Mouse (Mus musculus): ENCODE measurements around the gene Rpia.
A peak's percentile ranks its signal among the peaks of the same experiment; 100 is the strongest.
"Not testable (repeated sequence)": the region's sequence is repeated elsewhere in the genome, so short reads cannot be mapped to it uniquely, and the experiment has no call there.

Rpia gene

DNA sequence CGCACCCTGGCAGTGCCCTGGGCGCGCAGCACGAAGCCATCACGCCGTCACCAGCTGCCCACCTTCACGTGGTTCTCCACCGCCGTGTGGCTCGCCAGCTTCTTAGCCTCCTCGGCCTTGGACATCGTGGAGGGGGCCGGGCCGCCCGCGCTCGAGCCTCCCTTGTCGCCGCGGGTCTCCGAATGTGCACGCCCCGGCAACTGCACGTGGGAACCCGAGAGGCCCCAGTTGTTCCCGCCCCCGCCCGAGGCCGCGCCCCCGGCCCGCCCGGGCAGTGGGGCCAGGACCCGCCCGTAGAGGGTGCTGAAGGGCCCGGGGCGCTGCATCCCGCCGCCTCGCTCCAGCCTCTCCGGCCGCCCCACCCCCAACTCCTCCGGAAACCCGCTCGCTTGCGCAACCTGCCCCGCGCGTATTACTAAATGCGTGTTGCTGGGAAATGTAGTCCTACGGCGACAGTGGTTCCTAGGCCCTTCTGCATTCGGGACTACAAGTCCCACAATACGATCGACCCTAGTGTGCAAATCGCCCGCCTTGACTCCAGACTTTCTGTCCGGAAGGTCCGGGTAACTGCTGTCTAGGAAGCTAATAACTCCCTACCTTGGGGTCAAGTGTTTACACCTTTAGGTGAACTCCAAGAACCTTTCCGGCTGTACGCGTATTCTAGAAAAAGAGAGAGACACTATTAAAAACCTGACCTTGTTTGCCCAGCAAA, at the start of gene Rpia:
TSS of gene Rpia (minus strand) at position 409 of the 712 bp plus-strand sequence.
- peak; percentile 100 for DNase-seq (ENCODE audit: low spot score)

DNA sequence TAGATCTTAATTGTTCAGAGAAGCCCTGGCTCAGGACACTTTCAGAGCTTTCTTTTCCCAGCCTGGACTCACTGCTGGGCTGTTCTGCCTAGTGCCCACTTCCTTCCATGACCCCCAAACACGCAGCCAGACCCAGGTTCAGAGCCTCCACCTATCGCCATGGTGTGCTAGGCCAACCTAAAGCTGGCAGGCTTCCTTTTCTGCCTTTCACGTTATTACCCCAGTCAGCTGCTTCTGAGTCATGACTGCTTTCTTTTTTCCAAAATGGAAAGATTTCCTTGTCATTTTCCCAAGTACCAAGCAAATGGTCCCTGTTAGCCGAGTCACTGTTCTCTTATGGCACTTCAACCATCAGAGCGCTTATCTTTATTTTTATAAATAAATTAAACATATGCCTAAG, 48.2 kb upstream of the Rpia start:
- DNase-seq (ENCODE audit: low spot score): no peak

DNA sequence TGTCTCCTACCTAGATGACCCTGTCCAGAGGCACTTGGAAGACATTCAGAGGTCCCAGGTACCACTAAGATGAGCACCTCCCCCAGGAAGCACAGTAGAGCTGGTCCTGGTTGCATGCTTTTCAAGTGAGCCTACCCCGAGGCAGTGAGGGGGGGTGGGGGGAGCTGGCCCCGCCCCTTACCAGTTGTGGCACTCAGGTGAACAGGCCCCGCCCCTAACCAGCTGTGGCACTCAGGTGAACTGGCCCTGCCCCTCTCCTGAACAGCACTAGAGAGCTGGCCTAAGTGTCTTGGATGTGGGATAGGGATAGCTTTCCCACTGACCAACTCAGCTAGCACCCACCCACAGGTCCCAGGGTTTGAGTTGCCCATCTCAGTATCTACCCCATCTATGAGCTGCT, 46.5 kb upstream of the Rpia start:
- no peak for DNase-seq (ENCODE audit: low spot score)

DNA sequence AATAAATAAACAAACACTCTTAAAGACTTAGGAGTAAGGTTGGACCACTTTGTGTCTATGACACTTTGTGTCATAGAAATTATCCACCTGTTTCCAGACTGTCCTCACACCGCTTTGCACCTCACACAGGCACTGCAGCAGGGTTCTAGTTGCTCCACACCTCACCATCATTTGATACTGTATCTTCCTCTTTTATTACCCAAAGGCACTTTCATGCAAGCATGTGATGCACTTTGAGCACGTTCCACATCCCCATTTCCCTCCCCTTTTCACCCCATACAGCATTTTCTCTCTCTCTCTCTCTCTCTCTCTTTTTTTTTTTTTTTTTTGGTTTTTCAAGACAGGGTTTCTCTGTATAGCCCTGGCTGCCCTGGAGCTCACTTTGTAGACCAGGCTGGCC, 45.3 kb upstream of the Rpia start:
- no peak for DNase-seq (ENCODE audit: low spot score)

- DNase-seq (ENCODE audit: low spot score): no peak
These were observed 39.3 kb upstream of the Rpia start for GRCm38 (mm10) chr6:70831179-70831839.

DNA sequence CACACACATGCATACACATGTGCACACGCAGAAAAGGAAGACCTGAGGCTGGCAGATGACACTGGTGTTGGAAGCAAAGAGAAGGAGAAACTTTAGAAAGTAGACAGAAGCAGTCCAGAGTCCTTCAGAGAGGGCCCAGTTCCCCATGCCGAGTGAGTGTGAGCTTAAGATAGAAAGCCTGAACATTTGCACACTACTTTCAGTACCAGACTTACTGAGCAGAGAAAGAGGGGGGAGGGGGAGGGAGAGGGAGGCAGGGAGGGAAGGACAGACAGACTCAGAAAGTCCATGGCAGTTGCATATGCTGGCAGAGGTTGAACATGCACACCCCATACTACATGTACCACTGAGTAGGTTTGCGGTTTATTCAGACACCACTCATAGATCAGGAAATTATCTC, 38.5 kb upstream of the Rpia start:
- no peak for DNase-seq (ENCODE audit: low spot score)

DNA sequence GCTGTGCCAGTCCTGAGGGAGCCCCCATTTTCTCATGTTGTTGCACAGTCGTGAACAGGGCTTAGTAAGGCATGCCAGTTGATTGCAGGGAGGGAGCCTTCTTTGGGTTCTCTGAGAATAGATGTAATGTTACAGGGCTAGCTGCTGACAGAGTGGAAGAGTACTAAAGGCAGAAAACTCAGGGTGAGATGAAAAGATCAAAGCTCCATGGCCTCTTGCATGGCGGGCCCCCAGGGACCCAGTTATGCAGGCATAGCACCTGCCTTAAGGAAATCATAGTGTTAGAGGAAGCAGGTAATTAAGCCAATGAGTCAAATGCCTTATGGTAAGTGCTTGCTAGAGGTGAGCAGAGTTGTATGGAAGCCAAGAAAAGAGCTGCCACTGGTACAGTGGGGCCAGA, 37.4 kb upstream of the Rpia start:
- no peak for DNase-seq (ENCODE audit: low spot score)

DNA sequence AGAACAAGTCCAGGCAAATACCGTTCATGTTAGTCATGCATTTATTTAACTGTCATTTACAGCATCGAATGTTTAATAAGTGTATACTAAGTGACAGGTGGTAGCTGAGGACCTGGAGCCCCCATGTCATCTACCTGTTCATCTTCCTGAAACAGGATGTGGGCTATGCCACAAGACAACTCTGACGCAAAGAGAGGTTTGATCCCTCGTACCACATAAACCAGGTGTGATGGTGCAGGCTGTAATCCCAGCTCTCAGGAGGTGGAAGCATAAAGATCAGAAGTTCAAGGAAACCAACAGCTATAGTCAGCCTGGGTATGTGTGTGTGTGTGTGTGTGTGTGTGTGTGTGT, 32.9 kb upstream of the Rpia start:
- DNase-seq (ENCODE audit: low spot score): no peak

- no peak for DNase-seq (ENCODE audit: low spot score)
These were observed 32.3 kb upstream of the Rpia start for GRCm38 (mm10) chr6:70824085-70824986.

GRCm38 (mm10) chr6:70823277-70823676, 31.2 kb upstream of the Rpia start:
- DNase-seq (ENCODE audit: low spot score): not testable (repeated sequence)

GRCm38 (mm10) chr6:70822386-70822910, 30.4 kb upstream of the Rpia start:
- no peak for DNase-seq (ENCODE audit: low spot score)

DNA sequence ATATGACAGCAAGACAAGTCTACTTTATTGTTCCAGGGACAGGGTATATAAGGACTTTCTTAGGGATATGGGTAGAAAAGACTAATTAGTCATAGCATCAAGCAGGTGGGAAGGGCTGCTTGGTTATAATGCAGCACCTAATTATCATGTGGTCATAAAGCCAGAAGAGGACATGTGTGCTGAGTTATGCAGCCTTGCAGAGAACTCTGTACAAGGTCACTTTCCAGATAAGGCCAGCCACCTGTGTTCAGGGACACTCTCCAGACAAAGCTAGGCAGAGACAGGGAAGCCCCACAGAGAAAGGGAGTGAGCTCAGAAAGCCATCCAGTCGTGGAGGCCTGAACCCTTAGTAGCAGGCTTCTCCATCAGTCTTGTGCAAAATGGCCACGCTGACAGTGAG, 29.5 kb upstream of the Rpia start:
- no peak for DNase-seq (ENCODE audit: low spot score)

- no peak for DNase-seq (ENCODE audit: low spot score)
These were observed 23.4 kb upstream of the Rpia start for GRCm38 (mm10) chr6:70815471-70815870.

DNA sequence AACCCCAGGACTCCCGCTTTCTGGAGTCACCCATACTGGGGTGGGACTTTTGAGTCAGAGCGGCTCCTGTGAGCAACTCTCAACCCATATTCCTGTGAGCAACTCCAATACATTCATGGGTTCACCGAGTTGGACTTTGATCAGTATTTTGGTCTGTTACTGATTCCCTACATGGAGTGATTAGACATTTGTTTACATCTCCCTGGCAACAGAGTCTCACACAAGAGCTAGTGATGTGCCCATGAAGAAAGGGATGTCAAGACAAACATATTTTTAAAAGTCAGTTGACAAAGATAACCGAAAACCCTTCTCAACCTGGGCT, 22.6 kb upstream of the Rpia start:
- no peak for DNase-seq (ENCODE audit: low spot score)

GRCm38 (mm10) chr6:70813921-70814628, 22.0 kb upstream of the Rpia start:
- no peak for DNase-seq (ENCODE audit: low spot score)

GRCm38 (mm10) chr6:70812526-70812895, 20.5 kb upstream of the Rpia start:
- DNase-seq (ENCODE audit: low spot score): no peak

DNA sequence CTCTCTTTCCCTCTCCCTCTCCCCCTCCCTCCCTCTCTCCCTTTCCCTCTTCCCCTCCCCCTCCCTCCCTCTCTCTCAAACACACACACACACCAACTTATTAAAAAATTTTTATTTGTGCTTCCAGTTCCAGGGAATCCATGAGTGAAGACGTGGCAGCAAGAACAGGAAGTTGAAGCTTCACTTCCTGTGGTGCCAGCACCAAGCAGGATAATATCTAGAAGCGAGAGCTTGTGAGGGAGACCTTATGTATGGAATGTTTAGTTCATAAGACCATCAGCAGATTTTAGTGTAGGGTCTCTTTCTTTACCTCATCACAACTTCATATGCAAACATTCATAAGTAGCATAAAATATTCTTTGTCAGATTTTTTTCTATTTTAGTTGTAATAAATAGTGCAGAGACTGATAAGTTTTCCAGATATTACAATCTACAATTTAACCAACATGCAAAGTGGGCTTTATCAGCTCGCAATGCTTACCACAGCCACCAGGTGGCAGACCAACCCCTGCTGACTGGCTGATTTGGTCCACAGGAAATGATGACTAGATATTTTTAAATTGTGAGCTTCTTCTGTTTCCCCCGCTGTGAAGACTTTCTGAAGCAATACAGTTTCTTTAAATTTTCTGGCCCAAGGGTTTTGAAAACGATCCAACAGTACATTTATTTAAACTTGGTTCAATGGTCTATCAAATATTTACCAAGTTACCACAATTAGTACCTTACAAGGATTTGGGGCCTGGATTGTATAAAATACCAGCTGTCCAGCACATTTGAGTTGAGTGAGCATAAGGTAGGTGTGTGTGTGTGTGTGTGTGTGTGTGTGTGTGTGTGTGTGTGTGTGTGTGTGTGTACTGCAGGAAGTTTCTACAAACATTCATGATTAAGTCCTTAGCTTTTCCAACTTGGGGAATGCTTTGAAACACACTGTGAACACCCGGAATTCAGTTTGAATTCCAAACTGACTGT, 19.8 kb upstream of the Rpia start:
- peak; percentile 85 for DNase-seq (ENCODE audit: low spot score)

GRCm38 (mm10) chr6:70810524-70810923, 18.5 kb upstream of the Rpia start:
- DNase-seq (ENCODE audit: low spot score): no peak

- DNase-seq (ENCODE audit: low spot score): no peak
These were observed 14.5 kb upstream of the Rpia start for GRCm38 (mm10) chr6:70806514-70806912.

DNA sequence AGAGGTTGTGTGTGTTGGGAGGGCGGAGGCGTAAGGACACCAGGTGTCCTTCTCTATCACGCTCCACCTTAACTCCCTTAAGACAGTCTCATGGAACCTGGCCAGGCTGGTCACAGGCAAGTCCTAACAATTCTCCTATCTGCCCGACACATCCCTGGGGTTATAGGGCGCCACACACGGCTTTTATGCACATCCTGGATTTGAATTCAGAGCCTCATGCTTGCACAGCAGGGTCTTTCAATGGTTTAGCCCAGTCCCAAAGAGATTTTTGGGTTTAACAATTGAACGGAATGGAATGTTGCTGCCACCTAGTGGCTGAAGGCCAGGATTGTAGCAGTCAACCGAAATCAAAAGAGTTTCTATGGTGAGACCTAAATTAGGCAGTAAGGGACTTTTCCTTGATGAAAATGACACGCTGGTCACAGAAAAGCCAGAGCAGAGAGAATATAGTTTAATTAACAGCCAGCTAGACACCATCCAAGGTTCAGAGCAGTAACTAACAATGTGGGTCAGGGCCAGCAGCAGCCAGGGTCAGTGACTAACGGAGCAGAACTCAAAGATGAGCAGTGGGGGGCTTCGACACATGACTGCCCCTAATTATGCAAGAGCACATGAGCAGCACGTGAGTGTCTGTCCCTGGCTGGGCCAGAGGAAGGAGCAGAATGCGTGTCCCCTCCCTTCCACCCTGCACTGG, 13.9 kb upstream of the Rpia start:
- peak; percentile 85 for DNase-seq (ENCODE audit: low spot score)

Data from adipocyte (in vitro differentiated cells).